Mouse (Mus musculus) embryonic facial prominence, embryonic 11.5 days (tissue): Measurements from ENCODE around the gene Lamb2. TPM values are rescaled to one million over a fixed set of nuclear protein-coding genes. Genes with fewer than 3 reads are reported as not detected.

Source experiments
- ATAC-seq: fragments of 200-750 bp; cut with Nextera tagmentation; replicated peaks from 2 replicates; pipeline ENCODE4 v1.8.0; 2017; ENCODE audit warnings: low read depth; ENCODE audit not compliant: insufficient number of reproducible peaks, low FRiP score, low TSS enrichment
- DNase-seq: peaks from one replicate; pipeline ENCODE4 v3.0.0-alpha.2; 2015; ENCODE audit warnings: low spot score
- H3K27ac ChIP-seq: fragments of 300-500 bp; sonication (generic); replicated peaks from 2 replicates; pipeline ENCODE4 v1.5.1; 2014; ENCODE audit warnings: mild to moderate bottlenecking, low read depth, low read length, control low read depth
- H3K27me3 ChIP-seq: fragments of 300-500 bp; sonication (generic); 2 replicates; pipeline ENCODE4 v1.6.1; 2014; ENCODE audit warnings: mild to moderate bottlenecking, low read length, moderate library complexity, mixed read lengths; ENCODE audit not compliant: control insufficient read depth, insufficient read depth
- H3K36me3 ChIP-seq: fragments of 300-500 bp; sonication (generic); replicated peaks from 2 replicates; pipeline ENCODE4 v1.6.1; 2014; ENCODE audit warnings: low read depth, mild to moderate bottlenecking, low read length, moderate library complexity, mixed read lengths; ENCODE audit not compliant: control insufficient read depth, insufficient read depth
- H3K4me1 ChIP-seq: fragments of 300-500 bp; sonication (generic); 2 replicates; pipeline ENCODE4 v1.6.1; 2014; ENCODE audit warnings: low read length, mixed read lengths; ENCODE audit not compliant: control insufficient read depth, insufficient read depth
- H3K4me2 ChIP-seq: fragments of 300-500 bp; sonication (generic); 2 replicates; pipeline ENCODE4 v1.6.1; 2014; ENCODE audit warnings: low read depth, mild to moderate bottlenecking, control low read depth, low read length, moderate library complexity
- H3K4me3 ChIP-seq: fragments of 300-500 bp; sonication (generic); 2 replicates; pipeline ENCODE4 v1.5.1; 2014; ENCODE audit warnings: low read depth, low read length, control low read depth
- H3K9ac ChIP-seq: fragments of 300-500 bp; sonication (generic); replicated peaks from 2 replicates; pipeline ENCODE4 v1.6.1; 2014; ENCODE audit warnings: mild to moderate bottlenecking, control low read depth, low read length
- H3K9me3 ChIP-seq: fragments of 300-500 bp; sonication (generic); replicated peaks from 2 replicates; pipeline ENCODE4 v1.6.1; 2016; ENCODE audit warnings: mild to moderate bottlenecking, low read length, inconsistent platforms, mixed read lengths; ENCODE audit not compliant: control insufficient read depth
- WGBS: fragments of 180-500 bp; shearing (Covaris S2); extraction: QIAGEN DNeasy Blood & Tissue Kit; methylation state at CpG from one replicate; pipeline ENCODE4 v1.1.7; 2014; 5-methylcytosine and 5-hydroxymethylcytosine counted together
- polyA plus RNA-seq: library from polyadenylated mRNA; unstranded; fragments of >200 nt; fragmentation: Nextera tagmentation; extraction: Ambion mirVana; gene quantifications from 2 replicates; pipeline ENCODE4 v1.2.1, GENCODE M21; 2014

The Lamb2 gene
- polyA plus RNA-seq, 1 experiment from 2014 or later, result 15.4 TPM

DNA sequence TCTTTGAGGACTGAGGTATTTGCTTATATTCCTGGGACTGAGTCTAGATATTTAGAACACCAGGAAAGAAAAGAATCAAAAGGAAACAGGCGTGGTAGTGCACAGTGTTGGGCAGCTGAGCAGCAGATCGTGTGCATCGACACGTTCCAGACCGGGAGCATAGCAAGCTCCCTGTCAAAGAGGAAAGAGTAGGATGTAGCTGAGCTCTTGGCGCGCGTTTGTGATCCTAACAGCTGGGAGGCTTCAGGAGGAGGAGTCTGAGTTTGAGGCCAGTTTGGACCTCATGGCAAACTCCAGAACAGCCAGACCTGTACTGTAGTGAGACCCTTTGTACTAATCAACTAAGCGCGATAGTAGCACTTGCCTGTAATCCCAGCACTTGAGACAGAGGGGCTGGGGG, 17.3 kb upstream of the Lamb2 start:
- H3K4me3 ChIP-seq, result no peak overlapping the region
- H3K4me2 ChIP-seq, result no peak overlapping the region
- WGBS, result 94% methylated on average over 10 of the region's 10 CpGs
- H3K36me3 ChIP-seq, result peaks cover 3% of the 10 kb centered on the region; the same call in 1 of the 2 replicates
- H3K27ac ChIP-seq, result no peak overlapping the region
- no peak overlapping the region for H3K9ac ChIP-seq
- DNase-seq, result no peak
- H3K4me1 ChIP-seq, result no peaks in the 10 kb centered on the region
- ATAC-seq, result no peak
- H3K27me3 ChIP-seq, result no peaks in the 10 kb centered on the region
- no peaks in the 10 kb centered on the region for H3K9me3 ChIP-seq

DNA sequence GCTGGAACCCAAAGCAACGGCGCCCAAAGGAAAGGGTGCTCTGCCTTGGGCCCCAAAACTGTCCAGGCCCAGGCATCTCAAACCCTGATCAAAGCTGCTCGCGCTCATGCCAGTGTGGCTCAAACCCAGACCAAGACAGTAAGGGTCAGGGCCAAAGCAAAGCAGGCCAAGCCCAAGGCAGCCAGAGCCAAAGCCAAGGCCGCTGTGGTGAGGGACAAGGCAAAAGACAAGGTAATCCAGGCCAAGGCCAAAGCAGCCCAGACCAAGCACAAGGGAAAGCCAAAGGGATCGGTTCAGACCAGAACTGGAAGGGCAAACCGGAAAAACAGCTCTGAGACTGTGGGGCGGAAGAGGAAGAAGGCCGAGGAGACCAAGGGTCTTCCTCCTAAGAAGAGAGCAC, 15.8 kb upstream of the Lamb2 start:
- 97% methylated on average over 9 of the region's 9 CpGs for WGBS
- Histone ChIP-seq H3K27ac (no peak overlapping the region), H3K4me2 (no peak overlapping the region), H3K4me1 (no peaks in the 10 kb centered on the region), H3K9me3 (no peaks in the 10 kb centered on the region), H3K36me3 (peaks cover 3% of the 10 kb centered on the region; the same call in 1 of the 2 replicates), H3K4me3 (no peak overlapping the region), H3K27me3 (no peaks in the 10 kb centered on the region), H3K9ac (no peak overlapping the region)
- ATAC-seq (no peak), DNase-seq (no peak)

DNA sequence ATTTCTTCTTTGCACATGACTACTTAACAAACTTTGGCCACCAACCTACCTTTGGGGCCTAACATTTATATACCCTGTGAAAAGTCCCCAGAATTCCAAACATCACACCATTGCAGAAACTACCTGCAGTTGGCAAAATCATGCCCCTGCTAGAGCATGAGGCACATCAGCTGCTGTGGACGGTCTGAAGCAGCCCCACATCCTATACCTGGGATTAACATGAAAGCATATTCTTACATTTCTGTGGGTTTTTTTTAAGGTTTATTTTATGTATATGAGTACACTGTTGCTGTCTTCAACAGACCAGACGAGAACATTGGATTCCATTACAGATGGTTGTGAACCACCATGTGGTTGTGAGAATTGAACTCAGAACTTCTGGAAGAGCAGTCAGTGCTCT, 13.3 kb upstream of the Lamb2 start:
- no peak for DNase-seq
- no peak overlapping the region for H3K27ac ChIP-seq
- ATAC-seq, result no peak
- H3K4me3 ChIP-seq, result no peak overlapping the region
- H3K4me1 ChIP-seq, result no peaks in the 10 kb centered on the region
- H3K36me3 ChIP-seq, result peaks cover 3% of the 10 kb centered on the region; the same call in 1 of the 2 replicates
- no peaks in the 10 kb centered on the region for H3K9me3 ChIP-seq
- no peak overlapping the region for H3K4me2 ChIP-seq
- WGBS, result 94% methylated on average over 2 of the region's 2 CpGs
- no peak overlapping the region for H3K9ac ChIP-seq
- H3K27me3 ChIP-seq, result no peaks in the 10 kb centered on the region

DNA sequence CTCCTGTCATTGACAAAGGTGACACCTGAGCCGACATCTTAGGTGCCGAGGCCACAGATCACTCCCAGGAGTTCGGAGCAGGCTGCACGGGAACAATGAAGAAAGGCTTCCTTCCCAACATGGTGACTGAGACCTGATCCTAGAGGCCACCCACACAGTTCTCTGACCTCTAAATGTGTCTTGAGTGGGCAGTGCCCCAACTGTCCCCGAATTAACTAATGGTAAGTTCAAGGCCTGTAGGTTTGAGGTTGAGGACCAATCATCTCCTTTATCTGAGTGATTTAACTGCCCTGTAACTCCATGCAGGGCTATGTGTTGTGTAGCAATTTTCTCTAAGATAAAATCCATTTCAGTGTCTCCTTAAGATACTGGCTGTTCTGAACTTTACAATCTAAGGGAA, 10.1 kb upstream of the Lamb2 start:
- no peak for DNase-seq
- no peak overlapping the region for H3K4me2 ChIP-seq
- H3K36me3 ChIP-seq, result no peaks in the 10 kb centered on the region
- no peaks in the 10 kb centered on the region for H3K9me3 ChIP-seq
- 72% methylated on average over 5 of the region's 5 CpGs for WGBS
- no peaks in the 10 kb centered on the region for H3K4me1 ChIP-seq
- no peak overlapping the region for H3K9ac ChIP-seq
- H3K27me3 ChIP-seq, result no peaks in the 10 kb centered on the region
- no peak overlapping the region for H3K4me3 ChIP-seq
- no peak overlapping the region for H3K27ac ChIP-seq
- ATAC-seq, result no peak

DNA sequence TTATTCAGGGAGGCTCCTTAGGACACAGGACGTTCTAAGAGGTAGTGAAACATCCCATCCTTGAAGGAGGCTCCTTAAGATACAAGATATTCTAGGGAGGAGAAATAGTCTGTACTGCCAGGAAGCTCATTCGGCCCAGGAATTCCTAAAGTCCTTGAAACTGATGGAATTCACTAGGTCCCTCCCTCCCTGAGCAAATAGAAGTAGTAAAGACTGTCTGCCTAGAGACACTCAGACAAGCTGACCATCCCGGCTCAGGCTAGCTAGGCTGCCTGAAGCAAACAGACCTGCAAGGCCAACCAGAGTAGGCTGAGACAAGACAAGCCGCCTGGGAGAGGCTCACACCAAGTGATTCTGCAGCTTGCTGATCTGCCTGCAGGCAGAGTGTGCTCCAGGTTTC, 9.7 kb upstream of the Lamb2 start:
- no peak overlapping the region for H3K9ac ChIP-seq
- no peak overlapping the region for H3K27ac ChIP-seq
- no peaks in the 10 kb centered on the region for H3K4me1 ChIP-seq
- no peaks in the 10 kb centered on the region for H3K27me3 ChIP-seq
- no peaks in the 10 kb centered on the region for H3K36me3 ChIP-seq
- DNase-seq (no peak), ATAC-seq (no peak)
- H3K4me2 ChIP-seq, result no peak overlapping the region
- H3K9me3 ChIP-seq, result no peaks in the 10 kb centered on the region
- WGBS, result 70% methylated on average over 4 of the region's 4 CpGs
- no peak overlapping the region for H3K4me3 ChIP-seq

DNA sequence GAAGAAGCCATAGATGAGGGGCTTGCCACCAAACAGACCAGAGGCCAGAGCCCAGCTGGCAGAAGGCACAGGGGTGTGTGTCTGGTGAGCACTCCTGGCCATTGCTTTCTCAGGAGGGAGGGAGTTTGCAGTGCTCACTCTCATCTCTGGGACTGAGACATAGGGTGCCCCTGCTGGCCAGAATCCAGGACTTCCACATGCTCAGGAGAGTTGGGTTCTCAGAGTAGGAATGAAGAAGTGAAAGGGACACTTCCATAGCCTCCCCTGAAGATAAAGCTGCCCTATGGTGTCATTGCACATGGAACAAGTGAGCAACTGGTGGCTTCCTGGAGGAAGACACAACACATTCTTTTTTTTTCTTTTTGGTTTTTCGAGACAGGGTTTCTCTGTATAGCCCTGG, 5.0 kb upstream of the Lamb2 start:
- Histone ChIP-seq H3K4me3 (no peak overlapping the region), H3K27ac (no peak overlapping the region), H3K36me3 (no peaks in the 10 kb centered on the region), H3K27me3 (no peaks in the 10 kb centered on the region), H3K9me3 (no peaks in the 10 kb centered on the region), H3K9ac (no peak overlapping the region), H3K4me2 (no peak overlapping the region), H3K4me1 (no peaks in the 10 kb centered on the region; the same call in 1 of the 2 replicates)
- WGBS, result 55% methylated on average over 1 of the region's 1 CpGs
- DNase-seq, result no peak
- ATAC-seq, result no peak

DNA sequence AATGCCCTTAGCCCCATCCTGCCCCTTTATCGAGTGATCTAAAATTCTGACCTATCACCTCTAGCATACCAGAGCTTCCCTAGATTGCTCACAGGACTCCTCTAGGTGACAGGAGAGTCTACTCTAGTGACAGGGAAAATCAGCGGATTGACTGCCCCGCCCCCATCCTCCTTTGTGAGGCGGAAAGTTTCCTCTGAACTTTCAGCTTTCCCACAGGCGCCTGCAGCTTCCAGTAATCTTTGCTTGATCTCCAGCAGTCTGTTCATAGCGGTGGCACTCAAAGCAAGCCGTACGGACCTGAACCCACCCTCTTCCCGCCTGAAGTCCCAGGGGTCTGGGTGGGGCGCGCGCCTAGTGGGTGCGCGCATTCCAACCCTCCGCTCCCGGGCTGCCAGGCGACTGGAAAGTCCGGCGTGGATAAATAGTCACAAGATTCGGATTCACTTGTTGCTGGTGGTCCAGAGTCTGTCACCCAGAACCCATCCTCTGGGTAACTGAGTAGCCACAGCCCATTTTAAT, 839 bp upstream of the Lamb2 start:
- Histone ChIP-seq H3K9ac (peak overlapping the region; percentile 67), H3K9me3 (no peaks in the 10 kb centered on the region), H3K4me1 (peaks cover 4% of the 10 kb centered on the region), H3K27ac (peak overlapping the region; percentile 76), H3K4me3 (peak overlapping the region; percentile 38), H3K36me3 (no peaks in the 10 kb centered on the region), H3K4me2 (peak overlapping the region; percentile 53), H3K27me3 (no peaks in the 10 kb centered on the region)
- ATAC-seq, result peak; percentile 63; the same call in 1 of the 2 replicates
- under 1% methylated on average over 20 of the region's 20 CpGs for WGBS
- peak; percentile 89 for DNase-seq

DNA sequence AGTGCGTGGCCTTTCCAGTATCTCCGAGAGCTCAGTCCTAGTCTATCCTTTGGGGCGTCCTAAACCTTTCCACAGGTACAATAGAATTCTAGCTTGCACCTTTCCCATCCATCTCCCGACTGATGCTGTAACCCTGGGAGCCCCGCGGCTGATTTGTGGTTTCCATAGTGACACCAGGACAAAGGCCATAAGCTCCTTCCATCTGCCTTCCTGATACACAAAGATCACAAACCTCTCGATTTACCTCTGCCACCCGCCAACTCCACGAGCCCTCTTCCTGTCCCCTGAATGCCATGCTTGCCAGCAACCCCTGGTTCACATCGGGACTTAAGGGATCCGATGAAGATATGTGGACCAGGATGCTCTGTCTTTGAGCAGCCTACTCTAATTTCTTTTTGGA, 295 bp upstream of the Lamb2 start:
- Histone ChIP-seq H3K4me2 (no peak overlapping the region; the same call in none of the 2 replicates), H3K9me3 (no peaks in the 10 kb centered on the region), H3K4me1 (peaks cover 4% of the 10 kb centered on the region), H3K27me3 (no peaks in the 10 kb centered on the region), H3K36me3 (peaks cover 3% of the 10 kb centered on the region), H3K27ac (peak overlapping the region; percentile 76), H3K4me3 (no peak overlapping the region), H3K9ac (0 out of 2 replicates have a peak overlapping the region, but pooled peaks have one; percentile 35)
- DNase-seq, result no peak
- ATAC-seq, result 0 out of 2 replicates have a peak, but pooled peaks have one; percentile 9
- 39% methylated on average over 11 of the region's 11 CpGs for WGBS
